Mouse (Mus musculus): ENCODE measurements around the gene Srrm4. TPM values are rescaled to one million over a fixed set of nuclear protein-coding genes. Genes with fewer than 3 reads are reported as not detected.

The Srrm4 gene
- polyA plus RNA-seq, 1 experiment from 2014 or later: 0.58 TPM

DNA sequence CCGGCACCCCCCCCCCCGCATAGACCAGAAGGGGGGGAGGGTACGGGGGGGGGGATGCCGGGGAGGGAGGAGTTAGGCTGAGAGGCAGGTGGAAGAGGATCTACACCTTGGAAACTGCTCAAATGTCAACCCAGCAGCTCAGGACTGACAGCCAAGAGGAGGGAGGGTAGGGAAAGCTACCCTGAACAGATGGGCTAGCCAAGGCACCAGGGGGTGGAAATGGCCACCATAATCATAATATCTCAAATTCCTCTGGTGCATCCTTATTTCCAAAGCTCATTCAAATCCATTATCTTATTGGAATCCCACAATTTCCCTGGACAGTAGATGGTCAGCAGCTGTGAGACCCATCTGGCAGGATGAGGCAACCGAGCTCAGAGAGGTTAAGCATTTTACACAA, 19.7 kb downstream of the Srrm4 start:
- Histone ChIP-seq H3K9me3 (ENCODE audit: control insufficient read depth, low read length) (no peaks in the 10 kb centered on the region), H3K36me3 (ENCODE audit: control insufficient read depth, insufficient read depth, low read length) (no peaks in the 10 kb centered on the region), H3K4me1 (replicated peaks; ENCODE audit: control insufficient read depth, insufficient read depth, low read length) (no peaks in the 10 kb centered on the region), H3K9ac (ENCODE audit: low read length) (no peak overlapping the region), H3K27ac (ENCODE audit: low read length) (no peak overlapping the region), H3K4me3 (ENCODE audit: low read length) (no peak overlapping the region), H3K27me3 (ENCODE audit: control insufficient read depth, insufficient read depth, low read depth, low read length) (no peaks in the 10 kb centered on the region), H3K4me2 (ENCODE audit: low read depth, low read length) (no peak overlapping the region)
- 15% methylated on average over 3 of the region's 5 CpGs for WGBS
- ATAC-seq (ENCODE audit: low read depth): no peak

DNA sequence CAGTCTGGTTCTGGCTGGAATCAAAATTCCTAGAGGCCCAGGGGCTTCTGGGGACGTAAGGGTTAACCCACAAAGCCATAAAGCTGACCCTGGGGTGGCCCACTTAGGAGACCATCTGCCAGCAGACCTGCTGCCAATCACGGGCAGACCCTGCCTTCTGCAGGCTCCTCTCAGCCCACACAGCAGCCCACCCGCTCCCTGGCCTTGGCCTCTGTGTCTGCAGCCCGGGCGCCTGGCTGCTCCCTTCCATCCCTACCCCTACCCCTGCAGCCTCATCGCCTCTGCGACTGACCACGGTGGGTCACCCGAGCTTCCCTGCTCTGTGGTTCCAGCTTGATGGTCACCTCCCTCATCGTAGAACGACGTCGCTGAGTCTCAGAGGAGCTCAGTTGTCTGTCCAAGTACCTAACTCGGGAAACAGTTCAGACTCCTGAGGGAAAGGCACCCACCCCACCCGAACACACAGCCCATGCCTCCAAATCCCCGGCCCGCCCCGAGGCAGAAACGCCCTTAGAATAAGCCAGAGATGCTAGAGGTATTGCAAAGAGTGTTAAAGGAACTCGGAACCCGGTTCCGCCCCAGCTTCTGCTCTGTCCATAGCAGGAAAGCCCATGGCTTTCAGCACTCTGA, 20.3 kb downstream of the Srrm4 start:
- Histone ChIP-seq H3K4me2 (ENCODE audit: low read depth, low read length) (no peak overlapping the region), H3K27me3 (ENCODE audit: control insufficient read depth, insufficient read depth, low read depth, low read length) (no peaks in the 10 kb centered on the region), H3K36me3 (ENCODE audit: control insufficient read depth, insufficient read depth, low read length) (no peaks in the 10 kb centered on the region), H3K27ac (ENCODE audit: low read length) (no peak overlapping the region), H3K9ac (ENCODE audit: low read length) (no peak overlapping the region), H3K4me1 (replicated peaks; ENCODE audit: control insufficient read depth, insufficient read depth, low read length) (no peaks in the 10 kb centered on the region), H3K4me3 (ENCODE audit: low read length) (no peak overlapping the region), H3K9me3 (ENCODE audit: control insufficient read depth, low read length) (no peaks in the 10 kb centered on the region)
- 16% methylated on average over 22 of the region's 22 CpGs for WGBS
- ATAC-seq (ENCODE audit: low read depth): no peak

DNA sequence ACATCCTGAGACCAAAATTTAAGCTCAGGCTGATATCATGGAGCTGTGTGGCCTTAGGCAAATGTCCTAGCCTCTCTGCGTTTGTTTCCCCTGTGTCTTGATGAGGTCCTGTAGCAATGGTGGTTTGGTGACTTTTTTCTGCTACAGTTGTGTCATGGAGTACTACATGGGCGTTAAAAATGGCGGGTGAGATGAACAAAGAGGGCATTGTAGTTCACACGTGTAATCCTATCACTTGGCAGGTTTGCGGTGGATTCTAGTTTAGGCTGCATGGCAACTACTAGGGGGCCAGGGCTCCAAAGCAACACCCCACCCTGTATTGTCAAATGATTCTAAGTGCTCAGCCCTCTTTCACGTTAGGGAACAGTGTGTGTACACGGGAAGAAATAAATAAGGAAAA, 21.1 kb downstream of the Srrm4 start:
- 65% methylated on average over 7 of the region's 7 CpGs for whole genome bisulfite sequencing
- Histone ChIP-seq H3K4me2 (ENCODE audit: low read depth, low read length) (no peak overlapping the region), H3K27me3 (ENCODE audit: control insufficient read depth, insufficient read depth, low read depth, low read length) (no peaks in the 10 kb centered on the region), H3K27ac (ENCODE audit: low read length) (no peak overlapping the region), H3K9me3 (ENCODE audit: control insufficient read depth, low read length) (no peaks in the 10 kb centered on the region), H3K9ac (ENCODE audit: low read length) (no peak overlapping the region), H3K4me3 (ENCODE audit: low read length) (no peak overlapping the region), H3K36me3 (ENCODE audit: control insufficient read depth, insufficient read depth, low read length) (no peaks in the 10 kb centered on the region), H3K4me1 (replicated peaks; ENCODE audit: control insufficient read depth, insufficient read depth, low read length) (no peaks in the 10 kb centered on the region)
- no peak for ATAC-seq (ENCODE audit: low read depth)

DNA sequence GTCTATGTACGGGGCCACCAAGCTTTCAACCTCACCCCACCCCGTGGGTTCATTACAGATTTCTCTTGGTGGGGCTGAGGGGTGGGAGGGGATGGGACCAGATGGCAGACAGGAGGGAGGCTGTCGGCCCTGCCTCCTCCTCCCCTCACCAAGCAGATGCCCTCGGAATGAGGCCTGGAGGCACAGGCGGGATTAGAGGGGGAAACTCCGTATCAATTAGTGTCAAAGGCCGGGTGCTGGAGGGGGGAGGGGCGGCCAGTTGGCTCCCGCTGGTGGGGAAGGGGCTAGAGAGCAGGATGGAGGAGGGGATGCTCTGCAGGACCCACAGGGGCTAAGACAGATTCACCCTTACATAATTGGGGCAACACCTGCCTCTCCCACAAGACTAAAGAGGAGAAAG, 22.0 kb downstream of the Srrm4 start:
- Histone ChIP-seq H3K27me3 (ENCODE audit: control insufficient read depth, insufficient read depth, low read depth, low read length) (no peaks in the 10 kb centered on the region), H3K4me1 (replicated peaks; ENCODE audit: control insufficient read depth, insufficient read depth, low read length) (no peaks in the 10 kb centered on the region), H3K9ac (ENCODE audit: low read length) (no peak overlapping the region), H3K4me2 (ENCODE audit: low read depth, low read length) (no peak overlapping the region), H3K9me3 (ENCODE audit: control insufficient read depth, low read length) (no peaks in the 10 kb centered on the region), H3K27ac (ENCODE audit: low read length) (no peak overlapping the region), H3K4me3 (ENCODE audit: low read length) (no peak overlapping the region), H3K36me3 (ENCODE audit: control insufficient read depth, insufficient read depth, low read length) (no peaks in the 10 kb centered on the region)
- no peak for ATAC-seq (ENCODE audit: low read depth)
- WGBS: 7% methylated on average over 7 of the region's 9 CpGs

DNA sequence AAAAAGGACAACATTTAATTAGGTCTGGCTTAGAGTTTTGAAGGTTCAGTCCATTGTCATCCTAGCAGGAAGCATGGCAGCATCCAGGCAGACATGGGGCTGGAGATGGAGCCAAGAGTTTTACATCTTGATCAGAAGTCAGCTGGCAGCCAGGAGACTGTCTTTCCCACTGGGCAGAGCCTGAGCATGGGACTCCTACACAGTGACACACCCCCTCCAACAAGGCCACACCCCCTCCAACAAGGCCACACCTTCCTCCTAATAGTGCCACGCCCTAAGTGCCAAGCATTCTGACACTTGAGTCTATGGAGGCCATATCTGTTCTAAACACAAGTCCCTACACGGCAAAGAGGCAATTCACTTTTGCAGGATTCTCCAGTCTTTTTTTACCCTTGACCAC, 23.6 kb downstream of the Srrm4 start:
- Histone ChIP-seq H3K4me2 (ENCODE audit: low read depth, low read length) (no peak overlapping the region), H3K9me3 (ENCODE audit: control insufficient read depth, low read length) (no peaks in the 10 kb centered on the region), H3K27ac (ENCODE audit: low read length) (no peak overlapping the region), H3K27me3 (ENCODE audit: control insufficient read depth, insufficient read depth, low read depth, low read length) (no peaks in the 10 kb centered on the region), H3K36me3 (ENCODE audit: control insufficient read depth, insufficient read depth, low read length) (no peaks in the 10 kb centered on the region), H3K9ac (ENCODE audit: low read length) (no peak overlapping the region), H3K4me3 (ENCODE audit: low read length) (no peak overlapping the region), H3K4me1 (replicated peaks; ENCODE audit: control insufficient read depth, insufficient read depth, low read length) (no peaks in the 10 kb centered on the region)
- 71% methylated on average over 2 of the region's 2 CpGs for WGBS
- ATAC-seq (ENCODE audit: low read depth): no peak

DNA sequence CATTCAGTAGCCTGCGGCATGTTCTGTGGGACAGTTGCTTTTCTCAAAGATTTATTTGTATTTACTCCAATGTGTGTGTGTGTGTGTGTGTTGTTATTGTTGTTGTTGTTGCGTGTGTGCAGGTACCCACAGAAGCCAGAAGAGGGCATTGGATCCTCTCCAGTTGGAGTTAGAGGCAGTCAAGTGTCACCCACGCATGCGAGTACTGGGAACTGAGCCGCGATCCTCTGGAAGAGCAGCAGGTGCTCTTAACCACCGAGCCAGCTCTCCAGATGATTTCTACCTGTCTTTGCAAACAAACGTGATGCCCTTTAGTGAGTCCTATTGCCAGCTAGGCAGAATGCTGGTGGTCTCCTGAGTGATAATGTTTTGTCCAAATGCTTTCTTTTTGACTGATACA, 24.3 kb downstream of the Srrm4 start:
- H3K36me3 ChIP-seq (ENCODE audit: control insufficient read depth, insufficient read depth, low read length): no peaks in the 10 kb centered on the region
- no peak for ATAC-seq (ENCODE audit: low read depth)
- 90% methylated on average over 8 of the region's 8 CpGs for WGBS
- H3K4me3 ChIP-seq (ENCODE audit: low read length): no peak overlapping the region
- no peaks in the 10 kb centered on the region for H3K27me3 ChIP-seq (ENCODE audit: control insufficient read depth, insufficient read depth, low read depth, low read length)
- no peak overlapping the region for H3K4me2 ChIP-seq (ENCODE audit: low read depth, low read length)
- no peak overlapping the region for H3K27ac ChIP-seq (ENCODE audit: low read length)
- H3K9me3 ChIP-seq (ENCODE audit: control insufficient read depth, low read length): no peaks in the 10 kb centered on the region
- H3K4me1 ChIP-seq (replicated peaks; ENCODE audit: control insufficient read depth, insufficient read depth, low read length): no peaks in the 10 kb centered on the region
- H3K9ac ChIP-seq (ENCODE audit: low read length): no peak overlapping the region

DNA sequence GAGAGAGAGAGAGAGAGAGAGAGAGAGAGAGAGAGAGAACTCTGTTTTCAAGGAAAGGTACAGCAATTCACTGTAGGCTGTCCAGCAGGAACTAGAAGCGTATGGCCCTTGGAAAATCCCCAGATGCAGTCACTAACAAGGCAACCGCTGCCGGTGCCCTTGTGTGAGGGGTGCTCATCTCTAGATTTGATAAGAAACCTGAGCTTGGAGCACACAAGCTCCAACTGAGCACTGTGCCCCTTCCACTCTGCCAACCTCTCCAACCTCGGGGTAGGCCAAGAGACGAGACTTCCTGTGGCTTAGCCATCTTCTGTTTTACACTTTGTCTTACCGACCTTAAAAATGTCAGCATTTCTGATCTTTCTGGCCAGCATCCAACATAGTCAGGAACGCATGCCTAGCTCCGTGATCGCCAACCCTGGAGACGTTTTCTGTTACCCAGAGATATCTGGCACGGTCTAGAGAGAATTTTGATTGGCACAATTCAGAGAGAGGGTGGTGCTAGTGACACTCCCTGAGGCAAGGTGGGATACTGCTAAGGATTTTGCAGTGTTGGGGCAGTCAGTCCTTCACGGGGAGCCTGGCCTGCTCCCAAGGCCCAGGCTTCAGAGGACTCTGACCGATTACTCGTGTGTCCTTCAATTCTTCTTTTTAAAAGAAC, 25.1 kb downstream of the Srrm4 start:
- Histone ChIP-seq H3K9me3 (ENCODE audit: control insufficient read depth, low read length) (no peaks in the 10 kb centered on the region), H3K4me3 (ENCODE audit: low read length) (no peak overlapping the region), H3K36me3 (ENCODE audit: control insufficient read depth, insufficient read depth, low read length) (no peaks in the 10 kb centered on the region), H3K27me3 (ENCODE audit: control insufficient read depth, insufficient read depth, low read depth, low read length) (no peaks in the 10 kb centered on the region), H3K4me2 (ENCODE audit: low read depth, low read length) (no peak overlapping the region), H3K4me1 (replicated peaks; ENCODE audit: control insufficient read depth, insufficient read depth, low read length) (no peaks in the 10 kb centered on the region), H3K27ac (ENCODE audit: low read length) (no peak overlapping the region), H3K9ac (ENCODE audit: low read length) (no peak overlapping the region)
- 67% methylated on average over 14 of the region's 14 CpGs for WGBS
- no peak for ATAC-seq (ENCODE audit: low read depth)

DNA sequence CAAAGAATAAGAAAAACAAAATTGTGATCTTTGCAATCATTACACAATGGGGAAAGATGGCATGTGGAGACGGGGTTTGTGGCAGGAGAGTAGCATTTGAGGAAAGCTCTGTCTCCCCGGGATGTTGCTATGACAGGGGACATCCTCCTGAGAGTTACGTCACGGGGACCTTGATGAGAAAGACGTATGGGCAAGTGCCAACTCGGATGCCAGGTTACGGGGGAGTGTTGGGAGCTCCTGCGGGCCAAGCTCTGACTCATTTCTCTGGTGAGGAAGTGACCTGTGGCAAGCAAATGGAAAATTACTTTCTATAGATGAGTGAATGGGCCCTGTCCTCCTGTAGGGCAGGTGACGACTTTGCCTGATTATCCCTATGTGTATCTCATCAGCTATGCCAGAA, 26.0 kb downstream of the Srrm4 start:
- H3K36me3 ChIP-seq (ENCODE audit: control insufficient read depth, insufficient read depth, low read length): no peaks in the 10 kb centered on the region
- H3K4me3 ChIP-seq (ENCODE audit: low read length): no peak overlapping the region
- no peak overlapping the region for H3K4me2 ChIP-seq (ENCODE audit: low read depth, low read length)
- no peak overlapping the region for H3K9ac ChIP-seq (ENCODE audit: low read length)
- 79% methylated on average over 9 of the region's 9 CpGs for WGBS
- H3K9me3 ChIP-seq (ENCODE audit: control insufficient read depth, low read length): no peaks in the 10 kb centered on the region
- no peaks in the 10 kb centered on the region for H3K4me1 ChIP-seq (replicated peaks; ENCODE audit: control insufficient read depth, insufficient read depth, low read length)
- no peaks in the 10 kb centered on the region for H3K27me3 ChIP-seq (ENCODE audit: control insufficient read depth, insufficient read depth, low read depth, low read length)
- no peak for ATAC-seq (ENCODE audit: low read depth)
- H3K27ac ChIP-seq (ENCODE audit: low read length): no peak overlapping the region

DNA sequence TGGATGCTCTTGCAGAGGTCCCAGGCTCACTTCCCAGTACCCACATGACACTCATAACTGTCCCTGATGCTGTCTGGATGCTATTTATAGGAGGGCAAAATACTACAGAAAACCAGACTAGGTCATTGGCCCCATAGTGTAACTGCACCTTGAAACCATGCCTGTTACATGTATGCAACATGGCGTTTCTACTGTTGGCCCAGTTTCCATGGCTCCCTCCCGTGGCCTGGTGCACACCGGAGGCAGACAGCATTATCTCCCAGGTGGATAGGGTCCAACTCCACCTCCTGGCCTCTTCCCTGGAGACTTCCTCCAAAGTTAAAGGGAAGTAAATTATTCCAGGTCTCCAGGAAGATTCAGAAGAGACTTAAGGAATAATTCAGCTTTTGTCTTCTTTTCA, 27.2 kb downstream of the Srrm4 start:
- no peaks in the 10 kb centered on the region for H3K36me3 ChIP-seq (ENCODE audit: control insufficient read depth, insufficient read depth, low read length)
- no peak overlapping the region for H3K27ac ChIP-seq (ENCODE audit: low read length)
- no peak for ATAC-seq (ENCODE audit: low read depth)
- no peak overlapping the region for H3K4me2 ChIP-seq (ENCODE audit: low read depth, low read length)
- no peak overlapping the region for H3K4me3 ChIP-seq (ENCODE audit: low read length)
- no peak overlapping the region for H3K9ac ChIP-seq (ENCODE audit: low read length)
- WGBS: 80% methylated on average over 3 of the region's 3 CpGs
- no peaks in the 10 kb centered on the region for H3K9me3 ChIP-seq (ENCODE audit: control insufficient read depth, low read length)
- no peaks in the 10 kb centered on the region for H3K27me3 ChIP-seq (ENCODE audit: control insufficient read depth, insufficient read depth, low read depth, low read length)
- no peaks in the 10 kb centered on the region for H3K4me1 ChIP-seq (replicated peaks; ENCODE audit: control insufficient read depth, insufficient read depth, low read length)

All from lung, embryonic 16.5 days (tissue).